Mouse (Mus musculus): ENCODE measurements around the gene Lrrc28.

DNA sequence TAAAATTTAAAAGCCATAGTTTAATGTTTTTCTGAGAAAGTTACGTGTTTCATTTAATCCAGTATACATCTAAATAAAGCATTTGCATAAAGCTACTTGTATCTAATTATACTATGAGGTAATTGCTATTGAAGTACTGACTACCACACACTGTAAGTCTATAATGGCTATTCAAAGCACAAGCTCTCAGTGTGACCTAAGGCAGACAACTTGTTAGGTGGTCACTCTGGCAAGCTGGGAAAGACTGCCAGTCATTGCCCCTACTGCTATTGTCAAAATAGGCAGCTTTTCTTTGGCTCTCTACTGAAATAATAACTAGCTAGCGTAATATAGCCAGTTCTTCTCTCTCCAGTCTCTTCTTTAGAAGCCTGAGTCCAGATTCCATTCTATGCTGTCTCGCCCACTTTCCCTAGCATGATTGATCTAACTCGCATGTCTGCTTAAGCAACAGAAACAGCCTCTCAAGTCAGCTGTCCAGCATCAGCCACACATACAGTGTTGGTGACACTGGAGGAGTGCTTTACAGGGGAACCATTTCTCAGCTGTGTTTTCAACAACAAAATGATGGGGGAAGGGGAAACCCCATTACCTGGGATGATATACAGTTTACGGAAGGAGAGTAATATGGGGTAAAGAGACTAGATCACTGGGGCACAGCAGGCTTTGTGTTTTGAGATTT lies 37.3 kb downstream of the Lrrc28 start:
- no peak for TF ChIP-seq GATA1 (IDR thresholded peaks at IDR 0.05; ENCODE audit: low read length)
- no peak for TF ChIP-seq TAL1 (IDR thresholded peaks at IDR 0.05; ENCODE audit: low read length)

All from erythroblast, embryonic 14.5 days (primary cell).